Mouse (Mus musculus) C2C12 (cell line): Measurements from ENCODE around the gene Pla2g2f.

Source experiments
- CTCF ChIP-seq: IDR thresholded peaks from one replicate; pipeline ENCODE4 v1.5.1; 2011; ENCODE audit not compliant: control insufficient read depth, insufficient read depth, insufficient read length
- FOSL1 ChIP-seq: IDR thresholded peaks from one replicate; pipeline ENCODE4 v1.8.0; 2011; ENCODE audit warnings: mild to moderate bottlenecking, low read length; ENCODE audit not compliant: poor library complexity, insufficient read depth, severe bottlenecking
- MAX ChIP-seq: IDR thresholded peaks from one replicate; pipeline ENCODE4 v1.6.1; 2011; ENCODE audit warnings: mild to moderate bottlenecking, control low read depth
- MYOD1 ChIP-seq: IDR thresholded peaks from one replicate; pipeline ENCODE4 v1.6.1; 2011; ENCODE audit warnings: low read depth; ENCODE audit not compliant: control insufficient read depth, insufficient read length
- USF1 ChIP-seq: IDR thresholded peaks from one replicate; pipeline ENCODE4 v1.6.1; 2011; ENCODE audit warnings: low read depth, mild to moderate bottlenecking, control low read depth, moderate library complexity

DNA sequence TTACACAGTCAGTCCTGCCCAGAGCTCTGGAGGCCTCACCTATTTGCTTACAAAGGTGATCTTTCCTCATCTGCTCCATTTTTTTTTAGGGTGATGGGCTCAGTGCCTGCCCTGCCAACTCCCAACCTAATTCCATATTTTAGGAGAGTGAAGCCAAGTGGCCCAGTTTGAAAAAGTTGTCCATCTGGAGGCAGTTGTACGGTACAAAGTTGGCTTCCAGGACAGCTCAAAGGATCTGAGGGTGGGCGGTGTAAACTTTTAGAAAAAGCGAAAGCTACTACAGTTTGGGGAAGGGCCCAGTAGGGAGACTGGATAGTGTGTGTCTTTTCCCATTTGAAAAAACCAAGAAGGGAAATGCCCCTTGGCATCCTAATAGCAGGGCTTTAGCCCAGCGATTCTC is 22.6 kb downstream of the Pla2g2f start:
- TF ChIP-seq CTCF = no peak
- TF ChIP-seq USF1 = no peak
- no peak for TF ChIP-seq MYOD1
- TF ChIP-seq FOSL1 = no peak
- TF ChIP-seq MAX = no peak
